Mouse (Mus musculus) cortical plate, adult 2 months (tissue): Measurements from ENCODE around the gene Agap2. TPM values are rescaled to one million over a fixed set of nuclear protein-coding genes. Genes with fewer than 3 reads are reported as not detected.

ENCODE experiments used
- H3K27ac ChIP-seq: fragments of 200-500 bp; 2 replicates; pipeline ENCODE4 v1.5.1; 2012; ENCODE audit warnings: low read length, control low read depth, inconsistent platforms; ENCODE audit not compliant: insufficient read depth
- H3K4me1 ChIP-seq: fragments of 200-500 bp; 2 replicates; pipeline ENCODE4 v1.6.1; 2011; ENCODE audit warnings: low read length; ENCODE audit not compliant: control insufficient read depth, insufficient read depth
- H3K4me3 ChIP-seq: fragments of 200-500 bp; 2 replicates; pipeline ENCODE4 v1.5.1; 2011; ENCODE audit warnings: mild to moderate bottlenecking, low read length, control low read depth; ENCODE audit not compliant: insufficient read depth
- CTCF ChIP-seq: fragments of 200-500 bp; IDR thresholded peaks from 2 replicates; pipeline ENCODE4 v1.5.1; 2011; ENCODE audit warnings: mild to moderate bottlenecking, control low read depth, low read length; ENCODE audit not compliant: insufficient read depth; ENCODE audit errors: extremely low read depth
- POLR2A ChIP-seq: fragments of 200-500 bp; IDR thresholded peaks from 2 replicates; pipeline ENCODE4 v1.6.1; 2011; ENCODE audit warnings: mild to moderate bottlenecking, low read length, control low read depth; ENCODE audit not compliant: insufficient read depth; ENCODE audit errors: extremely low read depth
- polyA plus RNA-seq: library from polyadenylated mRNA; depleted of rRNA; stranded (reverse); fragments of >200 nt; gene quantifications from 2 replicates; pipeline ENCODE4 v1.2.3, GENCODE M21; 2012; rRNA removed

The Agap2 gene
- polyA plus RNA-seq, result 383 and 414 TPM in 2 replicates

DNA sequence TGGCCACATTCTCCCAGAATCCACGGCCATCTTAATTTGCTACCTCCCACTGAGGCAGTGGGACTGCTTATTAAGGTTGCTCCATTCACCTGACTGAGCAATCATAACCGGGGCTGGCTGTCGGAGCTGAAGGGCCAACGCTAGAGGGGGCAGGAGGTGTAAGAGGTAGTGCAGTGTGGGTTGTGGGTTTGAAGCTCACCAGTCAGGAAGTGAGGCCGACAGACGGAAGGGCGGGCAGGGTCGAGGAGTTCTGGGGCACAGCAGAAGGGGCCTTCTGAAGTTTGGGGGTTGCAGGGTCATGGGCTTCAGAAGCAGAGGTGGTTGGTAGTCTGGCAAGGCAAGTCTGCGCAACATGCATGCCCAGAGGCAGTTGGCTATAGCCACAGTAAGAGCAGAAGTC, at the start of gene Agap2:
Agap2 (plus strand) TSS at position 205 of the 400 bp plus-strand sequence.
- no peak for TF ChIP-seq POLR2A
- no peak for TF ChIP-seq CTCF
- Histone ChIP-seq H3K27ac (no peak within 1 kb of the TSS), H3K4me1 (peaks cover 3% of the 10 kb centered on the region; the same call in 1 of the 2 replicates), H3K4me3 (no peak within 1 kb of the TSS)

GRCm38 (mm10) chr10:127030336-127031296, 44.5 kb upstream of the Agap2 start, which contains the start of gene Tsfm:
Tsfm (minus strand) TSS chr10:127030840.
- TF ChIP-seq CTCF (peak; percentile 90), POLR2A (peak; percentile 70; the same call in 1 of the 2 replicates)
- no peaks in the 10 kb centered on the region for H3K4me1 ChIP-seq
- H3K4me3 ChIP-seq, result peak within 1 kb of the TSS; percentile 71
- H3K27ac ChIP-seq, result no peak within 1 kb of the TSS

DNA sequence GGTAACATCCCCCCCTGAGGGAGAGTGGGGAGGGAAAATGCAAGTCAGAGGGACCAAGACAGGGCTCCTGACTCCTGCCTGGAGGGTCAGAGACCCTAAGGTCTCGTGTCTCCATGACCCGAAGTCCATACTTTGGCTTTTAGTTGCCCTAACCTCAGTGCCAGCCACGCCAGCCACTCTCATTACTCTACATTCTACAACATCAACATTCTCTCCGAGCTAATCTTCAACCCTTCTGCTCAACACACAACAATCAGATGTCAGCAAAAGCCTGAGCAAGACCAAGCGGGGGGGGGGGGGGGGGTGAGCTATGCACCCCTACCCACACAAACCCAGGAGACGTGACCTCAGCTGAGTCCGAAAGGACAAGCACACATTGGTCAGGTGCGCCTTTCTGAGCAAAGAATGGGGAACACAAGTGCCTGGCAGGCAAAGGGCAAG, 41.8 kb upstream of the Agap2 start:
- no peak for TF ChIP-seq POLR2A
- no peak for TF ChIP-seq CTCF
- Histone ChIP-seq H3K27ac (no peak overlapping the region), H3K4me3 (no peak overlapping the region), H3K4me1 (no peaks in the 10 kb centered on the region)

DNA sequence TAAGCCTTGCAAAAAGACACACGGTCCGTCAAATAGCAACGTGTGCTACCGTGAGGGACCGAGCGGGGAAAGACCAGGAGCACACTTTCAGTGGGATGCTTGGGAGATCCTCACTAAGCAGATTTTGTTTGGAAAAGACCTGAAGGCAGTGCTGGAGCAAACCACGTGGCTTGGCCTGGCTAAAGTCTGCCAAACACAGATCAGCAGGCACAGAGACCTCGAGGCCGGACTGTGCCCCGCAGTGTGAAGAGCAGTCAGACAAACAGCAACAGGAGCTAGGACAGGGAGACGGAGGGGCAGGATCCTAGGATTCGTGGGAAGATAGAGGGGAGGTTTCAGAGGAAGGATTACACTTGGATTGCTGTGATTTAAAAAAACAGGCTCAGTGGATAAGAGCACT, 38.8 kb upstream of the Agap2 start:
- Histone ChIP-seq H3K4me3 (no peak overlapping the region), H3K4me1 (no peaks in the 10 kb centered on the region), H3K27ac (no peak overlapping the region)
- TF ChIP-seq POLR2A, result no peak
- TF ChIP-seq CTCF, result no peak

DNA sequence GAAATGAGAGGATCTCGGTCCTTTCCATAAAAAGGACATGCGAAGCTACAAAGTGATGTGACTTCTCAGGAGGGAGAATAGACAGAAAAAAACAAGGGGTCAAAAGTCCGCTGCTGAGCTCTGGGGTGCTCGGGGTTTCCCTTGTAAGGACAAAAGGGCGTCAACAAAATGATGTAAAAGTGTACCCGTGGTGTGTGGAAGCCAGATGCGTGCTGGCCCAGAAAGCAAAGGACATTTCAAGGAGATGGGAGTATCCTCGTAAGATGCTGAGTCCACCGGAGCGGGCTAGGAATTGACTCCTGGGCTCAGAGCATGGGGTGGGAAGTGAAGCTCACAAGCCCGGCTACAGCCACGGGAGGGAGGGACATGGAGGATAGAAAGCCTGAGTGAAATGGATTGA, 37.4 kb upstream of the Agap2 start:
- no peak overlapping the region for H3K27ac ChIP-seq
- H3K4me3 ChIP-seq, result no peak overlapping the region
- H3K4me1 ChIP-seq, result peaks cover 1% of the 10 kb centered on the region; the same call in 1 of the 2 replicates
- TF ChIP-seq POLR2A (no peak), CTCF (no peak)

DNA sequence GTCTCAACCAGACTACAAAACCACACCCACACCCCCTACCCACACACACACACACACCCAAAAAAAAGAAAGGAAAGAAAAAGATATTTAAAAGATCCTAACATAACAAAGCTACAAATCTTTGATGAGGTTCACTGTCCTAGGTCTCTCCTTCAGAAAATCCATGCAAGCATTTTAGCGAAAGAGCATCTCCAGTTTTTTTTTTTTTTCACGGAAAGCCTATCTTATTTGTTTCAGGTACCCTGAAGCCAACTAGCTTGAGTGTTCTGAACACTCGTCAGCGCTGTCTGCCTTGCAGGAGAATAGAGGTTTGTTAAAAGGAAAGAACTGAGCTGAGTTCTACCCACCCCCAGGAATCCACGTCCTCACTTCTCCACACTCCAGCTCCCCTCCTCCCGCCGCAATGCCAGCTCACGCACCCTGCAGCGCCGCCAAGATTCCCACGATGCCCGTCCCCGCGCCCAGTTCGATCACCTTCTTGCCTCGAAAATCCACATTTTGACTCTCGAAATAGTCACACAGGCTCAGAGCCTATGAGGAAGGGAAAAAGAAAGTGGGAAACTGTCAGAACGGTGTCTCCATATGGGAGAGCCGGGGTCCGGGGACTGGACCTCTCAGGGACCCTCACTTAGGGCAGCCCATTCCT, 34.4 kb upstream of the Agap2 start:
- Histone ChIP-seq H3K27ac (no peak overlapping the region), H3K4me3 (peak overlapping the region; percentile 62), H3K4me1 (peaks cover 1% of the 10 kb centered on the region; the same call in 1 of the 2 replicates)
- TF ChIP-seq POLR2A (no peak), CTCF (no peak)

GRCm38 (mm10) chr10:127041274-127041766, 33.8 kb upstream of the Agap2 start, which contains the start of the genes Mettl1 and Eef1akmt3:
Mettl1 (plus strand) TSS chr10:127041414.
Eef1akmt3 (minus strand) TSS chr10:127041513.
- no peak within 1 kb of the TSS for H3K27ac ChIP-seq
- H3K4me1 ChIP-seq, result peaks cover 1% of the 10 kb centered on the region; the same call in 1 of the 2 replicates
- peak within 1 kb of the TSS; percentile 62 for H3K4me3 ChIP-seq
- TF ChIP-seq POLR2A (no peak), CTCF (no peak)

- no peak overlapping the region for H3K27ac ChIP-seq
These were observed 33.2 kb upstream of the Agap2 start for GRCm38 (mm10) chr10:127041774-127042338.

GRCm38 (mm10) chr10:127042468-127043115, 32.5 kb upstream of the Agap2 start:
- Histone ChIP-seq H3K4me1 (peaks cover 1% of the 10 kb centered on the region; the same call in 1 of the 2 replicates), H3K27ac (no peak overlapping the region), H3K4me3 (peak overlapping the region; percentile 62)
- no peak for TF ChIP-seq CTCF
- no peak for TF ChIP-seq POLR2A

More at GRCm38 (mm10) chr10:127041774-127042338, 33.2 kb upstream of the Agap2 start:
- TF ChIP-seq POLR2A (no peak), CTCF (no peak)
- Histone ChIP-seq H3K4me1 (peaks cover 1% of the 10 kb centered on the region; the same call in 1 of the 2 replicates), H3K4me3 (peak overlapping the region; percentile 62)
